Mouse (Mus musculus): ENCODE measurements around the gene Dst. TPM values are rescaled to one million over a fixed set of nuclear protein-coding genes. Genes with fewer than 3 reads are reported as not detected.
A peak's percentile ranks its signal among the peaks of the same experiment; 100 is the strongest.
"Not testable (repeated sequence)": the region's sequence is repeated elsewhere in the genome, so short reads cannot be mapped to it uniquely, and the experiment has no call there.

Gene Dst
- polyA plus RNA-seq, 1 experiment from 2014 or later = 25.9 TPM

DNA sequence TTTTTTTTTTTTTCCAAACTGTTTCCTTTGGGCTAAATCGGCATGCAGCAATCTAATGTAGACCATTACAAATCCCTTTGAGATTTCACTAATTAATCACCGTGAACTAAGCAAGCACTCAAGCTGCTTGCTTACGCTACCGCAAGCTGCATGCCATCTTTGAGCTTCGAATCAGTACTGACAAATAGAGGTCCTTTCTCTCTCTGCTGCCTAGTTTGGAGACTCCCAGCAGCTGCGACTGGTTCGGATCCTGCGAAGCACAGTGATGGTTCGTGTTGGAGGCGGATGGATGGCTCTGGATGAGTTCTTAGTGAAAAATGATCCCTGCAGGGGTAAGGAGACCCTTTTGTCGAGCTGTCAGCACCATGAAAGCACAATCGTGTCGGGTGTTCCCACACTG lies 391.5 kb downstream of the Dst start:
- peak; percentile 7 for DNase-seq (ENCODE audit: low spot score)
- Histone ChIP-seq H3K9me3 (no peaks in the 10 kb centered on the region), H3K4me1 (replicated peaks) (no peaks in the 10 kb centered on the region), H3K27ac (no peak overlapping the region), H3K27me3 (ENCODE audit: insufficient read depth, poor library complexity, severe bottlenecking) (no peaks in the 10 kb centered on the region), H3K4me3 (no peak overlapping the region), H3K36me3 (peaks cover 89% of the 10 kb centered on the region)
- 65% methylated on average over 13 of the region's 13 CpGs for WGBS

DNA sequence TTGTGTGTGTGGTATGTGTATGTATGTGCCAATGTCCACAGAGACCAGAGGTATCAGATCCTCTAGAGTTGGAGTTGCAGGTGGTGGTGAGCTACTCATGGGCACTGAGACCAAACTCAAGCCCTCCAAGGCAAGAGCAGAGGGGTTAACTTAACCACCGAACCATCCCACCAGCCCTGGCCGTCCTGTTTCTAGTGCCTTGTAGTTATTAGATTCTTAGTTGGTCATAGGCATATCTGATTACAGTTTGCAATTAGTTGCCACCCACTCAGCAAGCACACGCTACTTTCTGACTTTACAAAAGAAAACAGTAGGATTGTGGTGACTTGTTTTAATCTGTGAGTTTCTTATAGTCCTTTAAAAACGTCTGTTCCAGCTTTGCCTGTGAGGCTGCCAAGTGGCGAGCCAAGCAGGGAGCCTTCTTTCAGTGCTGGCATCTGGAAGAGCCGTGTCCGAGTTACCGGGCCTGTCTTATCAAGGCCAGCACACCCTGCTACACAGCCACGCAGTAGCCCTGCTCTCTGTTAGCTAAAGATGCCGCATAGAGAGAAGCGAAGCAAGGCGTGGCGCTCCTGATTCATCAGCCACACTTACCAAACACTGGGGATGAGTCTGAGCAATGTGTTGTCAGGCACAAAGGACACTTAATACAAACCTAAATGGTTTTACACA lies 392.4 kb downstream of the Dst start:
- Histone ChIP-seq H3K36me3 (peaks cover 88% of the 10 kb centered on the region), H3K27ac (no peak overlapping the region), H3K4me1 (replicated peaks) (no peaks in the 10 kb centered on the region), H3K9me3 (no peaks in the 10 kb centered on the region), H3K27me3 (ENCODE audit: insufficient read depth, poor library complexity, severe bottlenecking) (no peaks in the 10 kb centered on the region), H3K4me3 (no peak overlapping the region)
- 86% methylated on average over 13 of the region's 13 CpGs for WGBS
- no peak for DNase-seq (ENCODE audit: low spot score)

DNA sequence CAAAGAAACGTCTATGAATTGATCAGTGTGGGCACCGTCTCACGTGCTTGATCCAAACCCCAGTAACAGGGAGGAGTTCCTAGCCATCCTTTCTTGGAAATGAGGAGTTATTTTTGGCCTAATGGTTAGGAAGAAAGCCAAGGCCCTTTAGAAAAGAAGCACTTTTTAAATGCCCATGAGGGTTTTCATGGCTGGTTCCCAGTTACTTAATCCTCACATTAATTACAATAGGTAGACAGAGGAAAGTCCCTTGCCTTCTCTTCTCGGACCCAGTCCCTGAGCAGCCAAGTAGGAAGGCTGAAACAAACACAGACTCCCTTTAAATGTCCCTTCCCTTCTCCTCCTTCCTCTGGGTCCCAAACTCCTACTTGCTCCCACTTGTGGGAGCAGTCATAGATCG lies 396.2 kb downstream of the Dst start:
- H3K9me3 ChIP-seq = no peaks in the 10 kb centered on the region
- no peak overlapping the region for H3K4me3 ChIP-seq
- no peaks in the 10 kb centered on the region for H3K4me1 ChIP-seq (replicated peaks)
- DNase-seq (ENCODE audit: low spot score) = no peak
- H3K36me3 ChIP-seq = peaks cover 89% of the 10 kb centered on the region
- no peak overlapping the region for H3K27ac ChIP-seq
- WGBS = 93% methylated on average over 5 of the region's 5 CpGs
- no peaks in the 10 kb centered on the region for H3K27me3 ChIP-seq (ENCODE audit: insufficient read depth, poor library complexity, severe bottlenecking)

DNA sequence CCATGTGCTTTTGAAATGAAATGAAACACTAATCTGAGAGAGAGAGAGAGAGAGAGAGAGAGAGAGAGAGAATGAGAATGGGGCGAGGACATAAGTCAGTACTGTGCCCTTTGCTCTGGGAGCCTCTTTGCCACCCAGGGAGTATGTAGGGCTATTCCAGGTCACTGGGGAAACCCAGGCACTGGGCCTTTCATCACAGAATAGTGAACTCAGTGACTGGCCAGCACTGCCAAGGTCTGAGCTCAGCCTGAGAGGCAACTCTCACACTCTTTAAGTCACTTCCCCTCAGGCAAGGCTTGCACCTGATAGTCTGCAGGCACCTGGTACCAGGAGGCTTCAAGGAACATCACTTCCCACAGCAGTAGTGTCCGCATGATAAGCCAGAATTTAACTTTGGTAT lies 398.7 kb downstream of the Dst start:
- no peak overlapping the region for H3K4me3 ChIP-seq
- 84% methylated on average over 2 of the region's 2 CpGs for WGBS
- H3K9me3 ChIP-seq = no peaks in the 10 kb centered on the region
- no peaks in the 10 kb centered on the region for H3K4me1 ChIP-seq (replicated peaks)
- no peak for DNase-seq (ENCODE audit: low spot score)
- H3K36me3 ChIP-seq = peaks cover 70% of the 10 kb centered on the region
- no peak overlapping the region for H3K27ac ChIP-seq
- H3K27me3 ChIP-seq (ENCODE audit: insufficient read depth, poor library complexity, severe bottlenecking) = no peaks in the 10 kb centered on the region

DNA sequence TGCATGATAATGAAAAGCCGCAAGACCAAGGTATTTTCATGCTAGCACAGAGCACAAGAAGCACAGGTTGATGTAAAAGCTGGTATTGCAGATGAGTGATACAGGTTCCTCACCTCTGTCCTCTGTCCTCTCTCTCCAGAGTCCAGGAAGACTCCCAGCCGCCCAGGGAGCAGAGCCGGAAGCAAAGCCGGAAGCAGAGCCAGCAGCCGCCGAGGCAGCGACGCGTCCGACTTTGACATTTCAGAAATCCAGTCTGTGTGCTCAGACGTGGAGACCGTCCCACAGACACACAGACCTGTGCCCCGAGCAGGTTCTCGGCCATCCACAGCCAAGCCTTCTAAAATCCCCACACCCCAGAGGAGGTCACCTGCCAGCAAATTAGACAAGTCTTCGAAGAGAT lies 399.2 kb downstream of the Dst start:
- WGBS = 93% methylated on average over 15 of the region's 15 CpGs
- peaks cover 66% of the 10 kb centered on the region for H3K36me3 ChIP-seq

DNA sequence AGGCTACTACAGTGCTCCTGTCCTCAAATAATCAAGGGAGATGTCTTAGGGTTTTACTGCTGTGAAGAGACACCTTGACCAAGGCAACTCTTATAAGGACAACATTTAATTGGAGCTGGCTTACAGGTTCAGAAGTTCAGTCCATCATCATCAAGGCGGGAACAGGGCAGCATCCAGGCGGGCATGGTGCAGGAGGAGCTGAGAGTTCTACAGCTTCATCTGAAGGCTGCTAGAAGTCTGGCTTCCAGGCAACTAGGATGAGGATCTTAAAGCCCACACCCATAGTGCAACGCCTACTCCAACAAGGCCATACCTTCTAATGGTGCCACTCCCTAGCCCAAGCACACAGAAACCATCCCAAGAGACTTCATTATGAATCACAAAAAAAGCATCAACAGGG lies 400.8 kb downstream of the Dst start:
- H3K27me3 ChIP-seq (ENCODE audit: insufficient read depth, poor library complexity, severe bottlenecking); H3K4me1 ChIP-seq (replicated peaks); DNase-seq (ENCODE audit: low spot score); H3K9me3 ChIP-seq; H3K4me3 ChIP-seq; H3K27ac ChIP-seq: not testable (repeated sequence)
- H3K36me3 ChIP-seq = peaks cover 50% of the 10 kb centered on the region
- 96% methylated on average over 3 of the region's 3 CpGs for whole genome bisulfite sequencing

More for the DNA sequence above, 399.2 kb downstream of the Dst start:
- no peak for DNase-seq (ENCODE audit: low spot score)
- Histone ChIP-seq H3K4me1 (replicated peaks) (no peaks in the 10 kb centered on the region), H3K27ac (no peak overlapping the region), H3K9me3 (no peaks in the 10 kb centered on the region), H3K4me3 (no peak overlapping the region), H3K27me3 (ENCODE audit: insufficient read depth, poor library complexity, severe bottlenecking) (no peaks in the 10 kb centered on the region)

DNA sequence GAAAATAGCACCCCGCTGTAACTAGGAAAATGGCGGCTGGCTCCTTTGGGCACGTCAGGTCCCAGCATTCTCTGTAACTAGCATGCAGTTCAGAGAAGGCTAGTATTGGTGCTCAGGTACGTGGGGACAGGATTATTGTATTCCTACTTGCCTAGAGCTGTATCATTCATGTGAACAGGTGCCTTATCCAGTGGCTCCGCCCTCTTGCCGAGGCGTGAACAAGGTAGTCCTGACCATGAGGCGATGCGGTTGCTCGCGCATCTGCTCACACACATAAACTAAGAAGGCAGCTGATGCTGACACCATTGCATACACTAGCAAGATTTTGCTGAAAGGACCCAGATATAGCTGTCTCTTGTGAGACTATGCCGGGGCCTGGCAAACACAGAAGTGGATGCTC lies 401.4 kb downstream of the Dst start:
- Histone ChIP-seq H3K27me3 (ENCODE audit: insufficient read depth, poor library complexity, severe bottlenecking) (no peaks in the 10 kb centered on the region), H3K4me3 (no peak overlapping the region), H3K27ac (no peak overlapping the region), H3K4me1 (replicated peaks) (no peaks in the 10 kb centered on the region), H3K9me3 (no peaks in the 10 kb centered on the region), H3K36me3 (peaks cover 45% of the 10 kb centered on the region)
- 98% methylated on average over 12 of the region's 12 CpGs for WGBS
- DNase-seq (ENCODE audit: low spot score) = no peak

DNA sequence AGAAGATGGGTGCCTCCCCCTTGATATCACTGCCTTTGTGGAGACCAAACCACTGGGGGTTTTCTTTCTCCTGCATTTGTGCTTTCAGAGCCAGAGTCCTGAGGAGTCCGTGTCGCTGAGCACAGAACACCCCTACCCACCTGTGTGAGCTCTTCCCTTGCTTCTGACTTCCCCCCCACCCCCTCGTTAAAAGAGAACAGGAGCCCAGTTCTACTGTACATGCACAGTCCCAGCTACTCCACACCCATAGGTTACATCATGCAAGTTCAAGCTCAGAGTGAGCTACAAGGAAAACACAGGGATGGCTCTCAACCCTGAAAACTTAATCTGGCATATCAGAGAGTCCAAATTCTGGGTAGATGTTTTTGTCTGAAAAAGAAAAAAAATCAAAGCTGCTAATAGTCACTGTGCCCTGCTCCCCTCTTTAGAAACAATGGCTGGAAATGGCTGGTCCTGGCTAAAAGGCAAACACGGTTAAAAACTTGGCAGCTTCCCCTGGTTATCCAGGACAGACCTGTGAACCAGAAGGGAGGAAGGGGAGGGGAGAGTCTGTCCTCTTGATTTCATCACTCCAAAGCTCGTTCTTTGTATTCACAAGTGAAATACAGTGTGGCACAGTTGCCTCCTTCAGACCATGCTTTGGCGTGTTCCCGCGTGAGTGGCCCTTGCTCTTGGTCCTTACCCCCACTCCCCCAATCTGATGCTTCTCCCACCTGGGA lies 402.7 kb downstream of the Dst start:
- Histone ChIP-seq H3K27ac (no peak overlapping the region), H3K9me3 (no peaks in the 10 kb centered on the region), H3K4me3 (no peak overlapping the region), H3K4me1 (replicated peaks) (no peaks in the 10 kb centered on the region), H3K27me3 (ENCODE audit: insufficient read depth, poor library complexity, severe bottlenecking) (no peaks in the 10 kb centered on the region), H3K36me3 (peaks cover 35% of the 10 kb centered on the region)
- no peak for DNase-seq (ENCODE audit: low spot score)
- 85% methylated on average over 8 of the region's 8 CpGs for WGBS

DNA sequence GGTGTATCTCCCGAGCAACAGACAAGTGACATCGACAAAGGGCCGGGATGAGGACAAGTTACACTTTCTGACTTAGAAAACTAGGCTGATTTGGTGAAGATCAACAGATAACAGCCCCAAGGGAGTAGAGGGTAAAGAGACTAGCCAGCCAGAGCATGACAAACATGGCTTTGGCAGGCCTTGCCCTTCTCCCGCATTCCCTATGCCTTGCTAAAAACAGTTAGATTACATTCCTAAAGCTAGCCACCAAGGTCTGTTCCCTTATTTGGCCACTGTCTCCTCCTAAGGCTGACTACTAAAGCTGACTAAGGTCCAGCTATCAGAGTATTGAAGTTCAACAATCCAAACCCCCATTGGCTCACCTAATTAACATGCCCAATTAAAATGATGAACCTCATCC lies 404.8 kb downstream of the Dst start:
- DNase-seq (ENCODE audit: low spot score) = no peak
- H3K27me3 ChIP-seq (ENCODE audit: insufficient read depth, poor library complexity, severe bottlenecking) = no peaks in the 10 kb centered on the region
- peaks cover 14% of the 10 kb centered on the region for H3K36me3 ChIP-seq
- WGBS = 90% methylated on average over 4 of the region's 4 CpGs
- H3K27ac ChIP-seq = no peak overlapping the region
- no peaks in the 10 kb centered on the region for H3K9me3 ChIP-seq
- H3K4me3 ChIP-seq = no peak overlapping the region
- H3K4me1 ChIP-seq (replicated peaks) = no peaks in the 10 kb centered on the region

DNA sequence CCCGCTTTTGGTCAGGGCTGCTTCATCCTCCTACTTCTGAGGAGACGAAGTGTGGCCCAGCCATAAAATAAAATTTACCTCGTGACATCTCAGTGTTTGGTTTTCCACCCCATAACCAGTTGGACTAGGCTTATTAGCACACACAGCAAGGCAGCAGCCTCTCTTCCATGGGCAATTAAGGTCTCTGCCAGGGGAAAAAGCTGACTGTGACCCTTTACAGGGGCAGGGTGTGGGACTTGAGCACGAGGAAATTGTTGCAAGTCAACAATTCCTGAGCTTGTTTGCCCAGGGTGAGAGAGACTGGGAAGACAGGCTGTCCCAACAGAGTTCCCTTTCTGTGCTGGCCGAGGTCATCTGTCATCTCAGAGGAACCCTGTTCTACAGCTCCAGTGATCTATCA lies 407.4 kb downstream of the Dst start:
- Histone ChIP-seq H3K27me3 (ENCODE audit: insufficient read depth, poor library complexity, severe bottlenecking) (no peaks in the 10 kb centered on the region), H3K4me3 (no peak overlapping the region), H3K27ac (no peak overlapping the region), H3K36me3 (no peaks in the 10 kb centered on the region), H3K4me1 (replicated peaks) (no peaks in the 10 kb centered on the region), H3K9me3 (no peaks in the 10 kb centered on the region)
- DNase-seq (ENCODE audit: low spot score) = no peak
- WGBS = 75% methylated on average over 5 of the region's 5 CpGs

DNA sequence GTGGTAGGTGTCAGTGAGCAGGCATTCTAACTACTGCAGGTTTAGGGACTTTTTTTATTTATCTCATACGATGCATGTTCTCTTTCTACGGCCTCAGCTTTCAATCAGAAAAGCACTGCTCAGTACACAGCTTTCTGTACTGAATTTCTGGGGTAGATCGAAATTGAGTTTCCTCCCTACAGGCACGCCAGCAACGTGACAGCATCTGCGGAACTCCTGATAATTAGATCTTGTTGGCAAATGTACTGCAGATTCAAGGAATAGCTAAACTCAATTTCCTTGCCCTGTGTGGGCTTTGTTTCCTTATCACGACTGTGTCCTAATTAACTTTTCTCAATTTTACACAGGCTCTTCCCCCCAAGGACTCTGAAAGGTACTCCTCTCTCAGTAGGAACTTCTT lies 416.2 kb downstream of the Dst start:
- 85% methylated on average over 7 of the region's 7 CpGs for WGBS
- Histone ChIP-seq H3K4me3 (no peak overlapping the region), H3K36me3 (no peaks in the 10 kb centered on the region), H3K27me3 (ENCODE audit: insufficient read depth, poor library complexity, severe bottlenecking) (no peaks in the 10 kb centered on the region), H3K27ac (no peak overlapping the region), H3K9me3 (no peaks in the 10 kb centered on the region), H3K4me1 (replicated peaks) (no peaks in the 10 kb centered on the region)
- no peak for DNase-seq (ENCODE audit: low spot score)

DNA sequence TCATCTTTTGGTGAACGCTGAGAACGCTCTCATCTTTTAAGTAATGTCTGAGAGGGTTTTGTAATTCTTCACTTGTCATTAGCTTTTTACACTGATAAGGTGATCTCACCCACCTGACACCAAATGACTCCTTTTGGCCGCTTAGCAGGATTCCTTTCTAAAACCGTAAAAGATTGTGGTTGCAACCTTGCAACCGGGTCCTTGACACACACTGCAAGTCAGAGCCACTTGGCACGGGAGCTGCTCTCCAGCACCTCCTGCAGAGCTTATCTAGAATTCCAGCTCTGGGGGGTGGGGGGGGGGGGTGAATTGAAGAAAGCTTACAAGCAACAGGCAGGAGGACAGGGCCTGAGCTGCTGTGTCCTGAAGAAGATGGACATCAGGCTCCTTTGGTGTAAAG lies 420.6 kb downstream of the Dst start:
- H3K27me3 ChIP-seq (ENCODE audit: insufficient read depth, poor library complexity, severe bottlenecking) = no peaks in the 10 kb centered on the region
- WGBS = 79% methylated on average over 6 of the region's 6 CpGs
- no peak for DNase-seq (ENCODE audit: low spot score)

DNA sequence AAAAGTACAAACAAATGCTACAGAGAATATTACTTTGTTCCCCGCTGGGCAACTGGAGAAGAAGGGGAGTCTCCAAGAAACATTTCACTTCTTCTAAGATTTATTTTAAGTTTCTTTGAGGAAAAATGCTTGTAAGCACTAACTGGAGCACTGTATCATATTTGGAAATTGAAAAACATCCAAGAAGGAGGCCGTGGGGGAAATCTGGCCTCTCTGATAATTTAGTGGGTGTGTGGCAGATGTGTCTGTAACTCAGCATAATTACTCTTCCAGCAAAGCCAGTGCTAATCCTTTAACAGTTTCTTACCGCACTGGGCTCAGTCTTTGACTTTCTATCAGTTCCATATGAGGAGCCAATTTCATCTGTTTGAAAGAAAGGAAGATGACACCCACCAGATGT lies 423.7 kb downstream of the Dst start:
- 89% methylated on average over 3 of the region's 3 CpGs for WGBS

More for the DNA sequence above, 420.6 kb downstream of the Dst start:
- no peak overlapping the region for H3K4me3 ChIP-seq
- H3K4me1 ChIP-seq (replicated peaks) = no peaks in the 10 kb centered on the region
- no peaks in the 10 kb centered on the region for H3K9me3 ChIP-seq
- no peaks in the 10 kb centered on the region for H3K36me3 ChIP-seq
- H3K27ac ChIP-seq = no peak overlapping the region

More for the DNA sequence above, 423.7 kb downstream of the Dst start:
- Histone ChIP-seq H3K27ac (no peak overlapping the region), H3K27me3 (ENCODE audit: insufficient read depth, poor library complexity, severe bottlenecking) (no peaks in the 10 kb centered on the region), H3K4me1 (replicated peaks) (no peaks in the 10 kb centered on the region), H3K9me3 (no peaks in the 10 kb centered on the region; the same call in 1 of the 2 replicates), H3K36me3 (no peaks in the 10 kb centered on the region), H3K4me3 (no peak overlapping the region)
- no peak for DNase-seq (ENCODE audit: low spot score)

All from hindbrain, embryonic 10.5 days (tissue).